Mouse (Mus musculus) adrenal gland, postnatal 10 days (tissue): Measurements from ENCODE around the gene Ccdc32. TPM values are rescaled to one million over a fixed set of nuclear protein-coding genes. Genes with fewer than 3 reads are reported as not detected.
A peak's percentile ranks its signal among the peaks of the same experiment; 100 is the strongest.
"Not testable (repeated sequence)": the region's sequence is repeated elsewhere in the genome, so short reads cannot be mapped to it uniquely, and the experiment has no call there.

Source experiments
- DNase-seq: peaks from one replicate; pipeline ENCODE4 v3.0.0; 2021; ENCODE audit warnings: mixed read lengths
- long read RNA-seq, 2 experiments: library from polyadenylated mRNA; stranded (forward); transcript quantifications; one replicate each; pipeline ENCODE4 v2.0.0; 2021
- total RNA-seq, 2 experiments: library from RNA; stranded (reverse); gene quantifications; 2 replicates each; pipeline ENCODE4 v1.2.3; 2021

The Ccdc32 gene
- 10 to 100 TPM; 17.7 TPM for total RNA-seq
- long read RNA-seq, experiment 1, transcript Ccdc32-201 (4 exons, 1,870 nt) = major isoform, 27 of 48 reads
- long read RNA-seq, experiment 1, partial matches to known transcripts = 0 of 48 reads
- long read RNA-seq, experiment 1, other reads (novel, unspliced or antisense) = 20 of 48 reads
- long read RNA-seq, experiment 2, transcript Ccdc32-201 (4 exons, 1,870 nt) = major isoform, 15 of 35 reads
- long read RNA-seq, experiment 2, partial matches to known transcripts = 1 of 35 reads
- long read RNA-seq, experiment 2, other reads (novel, unspliced or antisense) = 19 of 35 reads

DNA sequence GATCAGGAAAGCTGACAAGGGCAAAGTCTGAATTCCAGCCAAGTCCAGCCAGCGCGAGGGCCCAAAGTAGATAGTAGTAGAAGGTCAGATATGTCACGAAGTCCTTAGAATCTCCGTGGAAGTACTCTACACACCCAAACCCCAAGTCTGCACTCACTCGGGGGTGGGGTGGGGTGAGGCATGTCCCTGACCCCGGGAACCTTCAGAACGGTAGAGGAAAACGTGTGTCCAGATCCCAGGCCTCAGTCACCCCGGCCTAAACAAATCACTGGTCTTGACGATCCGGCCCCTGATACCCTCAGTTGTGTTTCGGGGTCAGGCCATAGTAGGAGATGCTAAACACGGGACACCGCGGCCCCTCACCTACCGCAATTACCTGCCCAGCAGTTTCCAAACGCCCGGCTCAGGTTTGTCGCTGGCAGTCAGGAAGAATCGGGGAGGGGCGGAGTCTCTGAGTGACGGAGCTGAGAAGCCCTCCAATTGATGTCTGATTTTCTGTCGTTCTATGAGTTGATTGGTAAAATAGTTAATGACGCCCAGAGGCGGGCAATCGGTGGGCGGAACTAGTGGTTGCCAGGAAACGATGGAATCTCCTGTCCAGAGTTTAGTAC is at the start of gene Ccdc32:
Ccdc32 (minus strand) TSS at position 453 of the 611 bp plus-strand sequence.
- peak; percentile 93 for DNase-seq

- no peak for DNase-seq
Measured at GRCm38 (mm10) chr2:119072397-119072796, 43.2 kb upstream of the Ccdc32 start.

DNA sequence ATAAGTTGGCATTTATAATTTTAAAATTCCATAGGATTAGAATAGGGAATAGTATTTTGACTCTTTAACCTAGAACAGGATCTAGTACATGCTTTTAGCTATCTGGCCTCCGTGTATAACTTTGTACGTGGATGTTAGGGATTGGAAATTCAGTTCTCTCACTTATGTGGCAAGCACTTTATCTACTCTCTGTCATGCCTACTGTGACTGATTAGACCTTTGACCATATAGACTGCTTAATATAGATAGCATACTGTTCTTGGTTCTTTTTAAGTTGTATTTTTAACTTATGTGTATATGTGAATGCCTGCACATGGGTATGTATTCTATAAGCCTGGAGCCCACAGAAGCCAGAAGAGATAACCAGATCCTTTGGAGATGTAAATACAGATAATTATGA is 30.9 kb upstream of the Ccdc32 start:
- no peak for DNase-seq

GRCm38 (mm10) chr2:119050132-119050650 is 21.0 kb upstream of the Ccdc32 start:
- DNase-seq = no peak

DNA sequence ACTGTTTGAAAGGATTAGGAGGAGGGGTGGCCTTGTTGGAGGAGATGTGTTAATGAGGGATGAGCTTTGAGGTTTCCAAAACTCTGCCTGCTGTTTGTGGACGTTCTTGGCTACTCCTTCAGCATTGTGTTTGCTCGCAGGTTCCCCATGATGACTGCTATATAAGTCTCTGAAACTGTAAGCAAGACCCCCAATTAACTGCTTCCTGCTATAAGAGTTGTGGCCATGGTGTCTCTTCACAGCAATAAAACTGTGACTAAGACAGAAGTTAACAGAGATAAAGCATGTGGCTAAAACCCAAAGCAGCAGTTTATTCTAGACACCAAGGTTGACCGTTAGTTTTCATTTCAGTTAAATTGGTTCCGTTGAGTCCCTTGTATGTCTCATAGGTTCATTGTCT is 18.7 kb upstream of the Ccdc32 start:
- no peak for DNase-seq

DNA sequence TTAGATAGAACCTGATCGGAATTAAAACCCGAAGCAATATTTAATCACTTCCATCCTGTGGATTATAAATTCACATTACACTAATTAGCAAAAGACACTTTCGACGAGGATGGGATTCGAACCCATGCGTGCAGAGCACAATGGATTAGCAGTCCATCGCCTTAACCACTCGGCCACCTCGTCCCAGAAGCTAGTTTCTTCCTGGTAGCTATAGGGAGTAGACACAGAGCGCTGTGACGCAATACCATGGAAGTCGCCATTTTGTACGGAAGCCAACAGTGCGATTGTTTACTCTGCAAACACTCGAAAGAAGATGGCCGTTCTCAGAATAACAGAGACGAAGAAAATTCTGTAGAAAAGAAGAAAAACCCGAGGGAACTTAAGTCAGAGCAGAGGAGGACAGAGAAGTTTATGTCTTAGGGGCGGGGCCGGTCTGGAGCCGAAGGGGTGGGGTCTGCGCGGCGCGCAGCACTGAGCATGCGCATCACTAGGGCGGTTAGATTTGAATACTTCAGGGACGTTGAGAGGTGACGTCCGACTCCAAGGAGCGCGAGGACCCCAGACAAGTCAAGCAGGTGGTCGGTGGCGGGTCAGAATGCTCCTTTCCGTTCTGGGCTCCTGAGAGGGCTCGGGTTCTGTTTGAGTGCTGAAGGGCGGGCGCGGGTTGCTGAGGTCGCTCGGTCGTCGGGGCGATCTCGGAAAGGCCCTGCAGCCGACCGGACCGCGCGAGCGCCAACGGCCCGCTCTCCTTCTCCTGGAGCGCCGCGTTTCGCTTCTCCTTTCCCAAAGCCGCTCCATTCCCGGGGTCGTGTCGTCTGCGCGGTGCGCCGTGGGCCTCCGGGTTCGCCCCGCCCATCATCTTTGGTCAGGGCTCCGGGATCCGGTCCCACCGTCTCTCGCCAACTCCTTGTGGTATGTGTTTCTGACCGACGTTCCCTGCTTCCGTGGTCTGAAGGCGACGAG is 17.7 kb upstream of the Ccdc32 start, which contains the start of gene Knl1:
Knl1 (plus strand) TSS at position 471 of the 963 bp plus-strand sequence.
- DNase-seq = peak; percentile 96

DNA sequence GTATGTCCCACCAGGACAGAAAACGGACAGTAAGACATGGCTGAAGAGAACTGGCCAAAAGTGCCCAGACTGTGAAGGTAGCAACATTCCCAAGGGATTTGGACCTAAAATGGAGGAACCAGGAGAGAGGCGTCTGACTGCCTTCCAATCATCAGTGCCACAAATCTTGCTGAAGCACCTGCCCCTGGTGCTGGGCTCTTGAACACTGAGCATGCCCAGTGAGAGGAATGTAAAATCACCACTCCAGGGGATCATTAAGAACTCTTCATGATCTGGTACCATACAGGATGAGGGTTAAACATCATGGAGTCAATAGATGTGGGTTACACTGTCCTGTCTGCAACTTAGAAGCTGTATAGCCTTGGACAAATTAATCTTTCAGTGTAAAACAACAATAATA is 16.0 kb upstream of the Ccdc32 start:
- no peak for DNase-seq

- peak; percentile 46 for DNase-seq
Measured at GRCm38 (mm10) chr2:119040882-119041281, 11.7 kb upstream of the Ccdc32 start.

DNA sequence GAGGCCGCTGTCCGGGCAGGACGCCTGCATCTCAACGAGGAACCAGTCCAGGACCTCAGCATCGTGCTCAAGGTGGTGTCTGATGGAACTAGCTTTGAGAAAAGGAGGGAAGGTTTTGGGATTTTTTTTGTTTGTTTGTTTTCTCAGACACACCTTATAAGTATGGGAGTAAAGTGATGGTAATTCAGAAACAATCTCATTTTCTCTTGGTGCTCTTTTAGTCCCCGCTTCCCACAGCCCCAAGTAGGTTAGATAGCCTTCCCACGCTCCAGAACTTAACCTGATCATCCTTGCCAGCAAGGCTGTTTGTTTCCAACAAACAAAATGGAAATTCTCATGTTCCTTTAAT is 6.2 kb upstream of the Ccdc32 start:
- DNase-seq = no peak

GRCm38 (mm10) chr2:119034656-119035396 is 5.6 kb upstream of the Ccdc32 start, which contains the start of gene Rpusd2:
TSS of gene Rpusd2 (plus strand) at chr2:119034790.
- DNase-seq = peak; percentile 96

DNA sequence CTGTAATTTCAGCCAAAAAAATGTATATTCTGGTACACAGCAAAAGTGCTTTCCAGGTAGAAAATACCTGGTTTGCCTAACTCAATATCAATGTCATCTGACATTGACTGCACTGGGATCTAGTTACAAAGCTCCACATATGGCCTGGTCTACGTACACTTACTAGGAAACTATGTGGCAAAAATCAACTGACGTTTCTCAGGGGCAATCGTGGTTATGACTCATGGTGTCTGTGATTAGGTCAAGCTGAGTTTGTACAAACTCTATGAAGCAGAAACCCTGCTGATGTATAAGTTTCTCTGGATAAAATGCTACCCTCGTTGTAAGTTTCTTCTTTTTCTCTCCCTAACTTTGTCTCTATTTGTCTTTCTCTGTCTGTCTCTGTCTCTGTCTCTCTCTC is 3.0 kb upstream of the Ccdc32 start:
- no peak for DNase-seq

DNA sequence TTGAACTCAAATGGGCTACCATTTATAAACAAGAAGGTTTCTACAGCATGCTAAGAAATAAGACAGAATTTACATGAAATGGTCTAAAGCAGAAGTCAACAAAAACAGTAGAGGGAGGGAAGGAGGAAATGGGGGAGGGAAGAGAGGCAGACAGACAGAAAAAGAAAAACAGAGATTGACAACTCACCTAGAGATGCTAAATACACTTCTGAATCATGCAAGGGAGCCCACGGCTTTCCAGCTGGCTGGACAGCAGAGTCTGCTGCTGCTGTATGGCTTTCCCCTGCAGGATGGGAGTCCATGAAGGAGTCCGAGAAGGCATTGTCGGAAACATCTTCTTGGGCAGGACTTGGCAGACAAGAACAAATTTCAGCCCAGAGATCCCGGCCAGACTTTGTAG is 2.2 kb downstream of the Ccdc32 start:
- no peak for DNase-seq

- DNase-seq = no peak
Measured at GRCm38 (mm10) chr2:119025239-119025616, 4.0 kb downstream of the Ccdc32 start.

- no peak for DNase-seq
Measured at GRCm38 (mm10) chr2:119024536-119025238, 4.5 kb downstream of the Ccdc32 start.

GRCm38 (mm10) chr2:119023154-119023660 is 6.0 kb downstream of the Ccdc32 start:
- no peak for DNase-seq

DNA sequence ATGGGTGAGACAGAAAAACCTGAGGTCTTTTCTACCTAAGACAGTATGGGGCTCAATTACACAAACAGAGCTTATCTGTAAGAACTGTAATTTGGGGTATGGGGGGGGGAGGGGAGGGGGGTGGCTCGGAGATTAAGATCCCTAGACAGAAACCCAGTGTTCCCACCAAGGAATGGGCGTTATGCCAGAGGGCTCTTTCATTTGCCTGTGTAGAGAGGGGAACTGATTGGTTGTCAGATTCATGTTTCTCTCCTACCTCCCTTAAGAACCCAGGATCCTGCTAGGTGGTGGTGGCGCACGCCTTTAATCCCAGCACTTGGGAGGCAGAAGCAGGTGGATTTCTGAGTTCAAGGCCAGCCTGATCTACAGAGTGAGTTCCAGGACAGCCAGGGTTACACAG is 9.7 kb downstream of the Ccdc32 start:
- no peak for DNase-seq

DNA sequence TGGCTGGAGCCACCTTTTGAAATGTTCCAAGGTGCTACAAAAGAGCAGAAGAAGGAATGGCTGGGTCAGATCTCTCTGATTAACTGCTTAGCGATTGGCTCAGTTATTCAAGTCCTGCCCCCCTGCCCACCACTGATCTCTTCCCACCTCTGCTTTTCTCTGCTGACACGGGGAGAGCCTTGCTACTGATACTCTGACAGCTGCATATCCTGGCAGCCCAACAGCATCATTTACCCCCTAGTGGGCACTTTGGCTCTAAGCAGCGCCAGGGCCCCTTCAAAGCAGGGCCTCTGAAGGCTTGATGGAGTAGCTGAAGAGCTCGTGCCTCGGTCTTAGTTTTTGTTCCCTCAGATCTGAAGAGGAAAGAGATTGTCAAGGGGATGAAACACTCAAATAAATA is 10.1 kb downstream of the Ccdc32 start:
- no peak for DNase-seq

GRCm38 (mm10) chr2:119018391-119019122 is 10.6 kb downstream of the Ccdc32 start:
- peak; percentile 40 for DNase-seq

GRCm38 (mm10) chr2:119017647-119018046 is 11.5 kb downstream of the Ccdc32 start:
- DNase-seq = no peak

DNA sequence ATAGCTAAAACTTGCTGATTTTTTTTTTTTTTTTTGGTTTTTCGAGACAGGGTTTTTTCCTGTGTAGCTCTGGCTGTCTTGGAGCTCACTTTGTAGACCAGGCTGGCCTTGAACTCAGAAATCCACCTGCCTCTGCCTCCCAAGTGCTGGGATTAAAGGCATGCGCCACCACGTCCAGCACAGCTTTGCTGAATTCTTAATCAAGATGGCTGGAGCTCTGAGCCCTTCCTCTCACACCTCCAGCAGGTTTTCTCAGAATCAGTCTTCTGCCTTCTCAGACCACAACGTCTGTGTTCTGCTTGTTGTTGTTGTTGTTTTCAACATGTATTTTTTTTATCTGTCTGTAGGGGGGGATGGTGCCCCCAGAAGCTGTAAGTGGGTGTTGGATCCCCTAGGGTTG is 12.9 kb downstream of the Ccdc32 start:
- not testable (repeated sequence) for DNase-seq
